ENCODE assay signal across 11 mouse cellular contexts in genomic region chr14:25551731-25552130, GRCm38 (mm10).
DNase-seq lines count a peak whose midpoint lies in the region; ATAC-seq and TF ChIP-seq lines count a peak whose summit lies in the region.
"Had no signal": no experiment of that assay in that cellular context is flagged by ENCODE, and none has a peak within 500 bp of the region (broad histone marks: within the 10 kb centered on the region; RNA-seq: fewer than 3 reads in every experiment).

No protein-coding gene starts in this region.

- WGBS in heart, embryonic 12.5 days = 48% methylated on average over 2 of the region's 2 CpGs
- WGBS in midbrain, embryonic 12.5 days = 3% methylated on average over 2 of the region's 2 CpGs

- no peak for DNase-seq in heart, postnatal 25 days (ENCODE audit: low spot score)
- DNase-seq in right cerebral cortex, postnatal 14 days = no peak
- DNase-seq in heart, adult 8-10 months (ENCODE audit: low spot score) = no peak
- DNase-seq: adrenal gland, postnatal 10 days; heart, postnatal 4 days; liver, embryonic 13.5 days had no signal

- no peak for TF ChIP-seq CTCF in embryonic fibroblast, embryonic 13.5 days (IDR thresholded peaks at IDR 0.05; ENCODE audit: borderline replicate concordance, insufficient read depth, low read length)

- H3K9me3 ChIP-seq in heart, embryonic 12.5 days (replicated peaks) = no peaks in the 10 kb centered on the region
- no peaks in the 10 kb centered on the region for H3K9me3 ChIP-seq in midbrain, embryonic 12.5 days
- H3K9me3 ChIP-seq: liver, embryonic 13.5 days had no signal

- H3K4me2 ChIP-seq in heart, embryonic 12.5 days = no peak overlapping the region
- H3K4me2 ChIP-seq in midbrain, embryonic 12.5 days (replicated peaks) = no peak overlapping the region
- H3K4me2 ChIP-seq: liver, embryonic 13.5 days had no signal

- no peak overlapping the region for H3K4me3 ChIP-seq in heart, embryonic 12.5 days
- no peak overlapping the region for H3K4me3 ChIP-seq in embryonic fibroblast, embryonic 13.5 days (ENCODE audit: insufficient read depth, low read length)
- H3K4me3 ChIP-seq in midbrain, embryonic 12.5 days = no peak overlapping the region
- H3K4me3 ChIP-seq: liver, embryonic 13.5 days had no signal

- H3K4me1 ChIP-seq in heart, embryonic 12.5 days (replicated peaks) = peaks cover 62% of the 10 kb centered on the region
- H3K4me1 ChIP-seq in embryonic fibroblast, embryonic 13.5 days (ENCODE audit: control insufficient read depth, insufficient read depth, low read length) = peaks cover 20% of the 10 kb centered on the region
- H3K4me1 ChIP-seq in midbrain, embryonic 12.5 days = peaks cover 94% of the 10 kb centered on the region

- ATAC-seq in heart, embryonic 12.5 days (ENCODE audit: insufficient number of reproducible peaks, low FRiP score) = no peak
- ATAC-seq in CD4-positive, CD25-positive, alpha-beta regulatory T cell, adult 4 months = peak; percentile 52
- ATAC-seq in midbrain, embryonic 12.5 days (ENCODE audit: low FRiP score, low read depth) = no peak
- no peak for ATAC-seq in erythroblast, adult 5-6 weeks (replicated peaks; ENCODE audit: low FRiP score, poor library complexity, severe bottlenecking)

- no peak for TF ChIP-seq POLR2A in embryonic fibroblast, embryonic 13.5 days (IDR thresholded peaks at IDR 0.05; ENCODE audit: low read depth, low read length)

- H3K9ac ChIP-seq in heart, embryonic 12.5 days = no peak overlapping the region
- H3K9ac ChIP-seq in midbrain, embryonic 12.5 days (replicated peaks) = no peak overlapping the region
- H3K9ac ChIP-seq: liver, embryonic 13.5 days had no signal

- intact Hi-C loops in heart, postnatal 25 days (cut with DNase I) = no loop called here

- H3K27ac ChIP-seq in heart, embryonic 12.5 days (ENCODE audit: poor library complexity, severe bottlenecking) = 0 out of 2 replicates have a peak overlapping the region, but pooled peaks have one; percentile 19
- peak overlapping the region; percentile 30; the same call in 1 of the 2 replicates for H3K27ac ChIP-seq in embryonic fibroblast, embryonic 13.5 days (ENCODE audit: insufficient read depth, low read length)
- H3K27ac ChIP-seq in midbrain, embryonic 12.5 days (replicated peaks) = peak overlapping the region; percentile 43; the same call in 1 of the 2 replicates
- H3K27ac ChIP-seq: liver, embryonic 13.5 days had no signal

- H3K36me3 ChIP-seq in heart, embryonic 12.5 days = peaks cover 25% of the 10 kb centered on the region; the same call in 1 of the 2 replicates
- peaks cover 40% of the 10 kb centered on the region for H3K36me3 ChIP-seq in midbrain, embryonic 12.5 days

- no peaks in the 10 kb centered on the region for H3K27me3 ChIP-seq in heart, embryonic 12.5 days (replicated peaks)
- no peaks in the 10 kb centered on the region; the same call in 1 of the 2 replicates for H3K27me3 ChIP-seq in midbrain, embryonic 12.5 days
- H3K27me3 ChIP-seq: liver, embryonic 13.5 days had no signal
